Comparison of ENCODE assay signal across 8 mouse cellular contexts in the genomic region with DNA sequence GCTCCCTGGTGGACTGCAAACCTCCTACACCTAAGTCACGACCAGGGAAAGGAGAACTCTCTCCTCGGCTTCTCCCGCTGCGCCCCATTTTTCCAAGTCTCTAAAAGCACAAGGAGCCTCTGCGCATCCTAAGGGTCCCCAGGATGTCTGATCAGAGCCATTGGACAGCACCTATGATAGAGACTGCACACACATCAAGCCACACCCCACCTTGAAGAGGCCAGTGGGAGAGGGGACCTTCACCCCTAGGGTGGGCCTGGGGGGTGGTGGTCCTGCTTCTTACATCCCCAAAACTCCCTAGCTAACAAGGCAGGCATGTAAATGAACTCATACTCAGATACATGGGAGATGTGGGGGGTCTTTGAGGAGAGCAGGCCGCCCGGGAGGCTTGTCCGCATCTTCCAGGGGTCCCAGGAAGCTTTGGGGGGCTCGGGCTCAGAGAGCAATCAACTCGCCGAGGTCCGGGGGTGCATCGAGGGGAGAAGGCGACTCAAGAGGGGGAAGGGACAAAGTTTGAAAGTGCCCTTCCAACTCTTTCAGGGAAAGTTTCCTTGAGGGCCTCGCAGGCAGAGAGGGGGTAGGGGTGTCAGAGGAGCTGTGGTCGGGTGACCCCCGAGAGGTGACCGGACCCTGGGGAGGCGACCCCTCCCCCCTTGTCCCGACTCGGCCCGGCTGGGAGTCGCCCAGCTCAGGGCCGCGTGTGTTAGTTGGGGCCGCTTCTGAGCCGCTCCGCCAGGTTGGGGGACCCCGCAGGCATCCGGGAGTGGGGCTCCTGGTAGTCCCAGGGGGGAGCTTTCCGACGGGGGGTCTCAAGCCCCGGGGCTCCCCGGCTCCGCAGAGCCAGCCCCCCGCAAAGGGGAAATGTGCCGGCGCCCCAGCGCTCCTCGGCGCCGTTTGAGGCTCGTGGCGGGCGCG. TPM values are rescaled to one million over a fixed set of nuclear protein-coding genes. Genes with fewer than 3 reads are reported as not detected.
DNase-seq lines count a peak whose midpoint lies in the region; ATAC-seq and TF ChIP-seq lines count a peak whose summit lies in the region.
"Had no signal": no experiment of that assay in that cellular context is flagged by ENCODE, and none has a peak within 500 bp of the region (broad histone marks: within the 10 kb centered on the region; RNA-seq: fewer than 3 reads in every experiment).

No protein-coding gene starts in this region.

- H3K27me3 ChIP-seq in ES-Bruce4 (ENCODE audit: control insufficient read depth, insufficient read depth, low read length, poor library complexity, severe bottlenecking), result no peaks in the 10 kb centered on the region
- 0 out of 2 replicates have a peak, but pooled peaks cover 3% of the 10 kb centered on the region for H3K27me3 ChIP-seq in embryonic facial prominence, embryonic 13.5 days
- no peaks in the 10 kb centered on the region; the same call in 1 of the 2 replicates for H3K27me3 ChIP-seq in limb, embryonic 12.5 days

- no peak for ATAC-seq in embryonic facial prominence, embryonic 13.5 days (ENCODE audit: insufficient number of reproducible peaks, insufficient read depth, low FRiP score, low TSS enrichment, low read depth)
- no peak for ATAC-seq in limb, embryonic 12.5 days (ENCODE audit: insufficient number of reproducible peaks, insufficient read depth, low FRiP score, low TSS enrichment, low read depth)
- no peak for ATAC-seq in frontal cortex, adult (ENCODE audit: low TSS enrichment)

- no peak overlapping the region for H3K27ac ChIP-seq in ES-Bruce4 (ENCODE audit: insufficient read depth, low read length)
- H3K27ac ChIP-seq in embryonic facial prominence, embryonic 13.5 days, result peak overlapping the region; percentile 99
- H3K27ac ChIP-seq in limb, embryonic 12.5 days, result peak overlapping the region; percentile 99

- no peaks in the 10 kb centered on the region for H3K36me3 ChIP-seq in ES-Bruce4 (ENCODE audit: control insufficient read depth, insufficient read depth, low read length, poor library complexity, severe bottlenecking)
- H3K36me3 ChIP-seq in embryonic facial prominence, embryonic 13.5 days, result 0 out of 2 replicates have a peak, but pooled peaks cover 3% of the 10 kb centered on the region
- H3K36me3 ChIP-seq in limb, embryonic 12.5 days, result 0 out of 2 replicates have a peak, but pooled peaks cover 3% of the 10 kb centered on the region

- no peaks in the 10 kb centered on the region for H3K4me1 ChIP-seq in ES-Bruce4 (ENCODE audit: control insufficient read depth, insufficient read depth, low read length)
- peaks cover 53% of the 10 kb centered on the region for H3K4me1 ChIP-seq in embryonic facial prominence, embryonic 13.5 days
- peaks cover 43% of the 10 kb centered on the region for H3K4me1 ChIP-seq in limb, embryonic 12.5 days (replicated peaks)

- TF ChIP-seq EP300 in ES-Bruce4 (IDR thresholded peaks at IDR 0.05; ENCODE audit: insufficient read depth, low read depth, low read length), result no peak

- TF ChIP-seq CTCF in ES-Bruce4 (IDR thresholded peaks at IDR 0.05; ENCODE audit: low read depth, low read length), result no peak

- H3K9me3 ChIP-seq in ES-Bruce4 (replicated peaks; ENCODE audit: control insufficient read depth, insufficient read depth, low read length, poor library complexity, severe bottlenecking), result no peaks in the 10 kb centered on the region
- H3K9me3 ChIP-seq in embryonic facial prominence, embryonic 13.5 days, result no peaks in the 10 kb centered on the region
- H3K9me3 ChIP-seq in limb, embryonic 12.5 days, result no peaks in the 10 kb centered on the region

- peak overlapping the region; percentile 67 for H3K4me3 ChIP-seq in ES-Bruce4 (ENCODE audit: low read depth, low read length)
- peak overlapping the region; percentile 77 for H3K4me3 ChIP-seq in embryonic facial prominence, embryonic 13.5 days
- peak overlapping the region; percentile 79 for H3K4me3 ChIP-seq in limb, embryonic 12.5 days (replicated peaks)

- 6% methylated on average over 37 of the region's 46 CpGs for WGBS in embryonic facial prominence, embryonic 13.5 days
- WGBS in limb, embryonic 12.5 days, result 6% methylated on average over 46 of the region's 46 CpGs

- peak; percentile 20 to 21 for DNase-seq in B cell, adult 2 months
- peak; percentile 67 for DNase-seq in heart, postnatal 4 days
- DNase-seq in neural tube, embryonic 10.5 days (ENCODE audit: extremely low spot score, low spot score), result peak; percentile 57

- no peak for TF ChIP-seq POLR2A in ES-Bruce4 (IDR thresholded peaks at IDR 0.05; ENCODE audit: insufficient read depth, low read length)

- peak overlapping the region; percentile 97 for H3K9ac ChIP-seq in ES-Bruce4 (ENCODE audit: low read depth, poor library complexity, severe bottlenecking)
- H3K9ac ChIP-seq in embryonic facial prominence, embryonic 13.5 days, result peak overlapping the region; percentile 100
- H3K9ac ChIP-seq in limb, embryonic 12.5 days (replicated peaks), result peak overlapping the region; percentile 100

- H3K4me2 ChIP-seq in embryonic facial prominence, embryonic 13.5 days, result peak overlapping the region; percentile 97
- peak overlapping the region; percentile 73 for H3K4me2 ChIP-seq in limb, embryonic 12.5 days

RNA-seq across cellular contexts. Expression of a gene that starts 0.7 kb away (rescaled TPM):
- 59.8 TPM in 2 replicates for polyA plus RNA-seq in ES-Bruce4 (2011; ENCODE audit: insufficient read depth, insufficient read length, low read depth, missing spikeins)
- 533 and 546 TPM in 2 replicates for polyA plus RNA-seq in embryonic facial prominence, embryonic 13.5 days (2015; fragmentation: Nextera tagmentation; extraction: Ambion mirVana)
- 100 to 1,000 TPM; 262 to 304 TPM for total RNA-seq in heart, postnatal 4 days (2021)
- polyA plus RNA-seq in limb, embryonic 12.5 days (2016; fragmentation: Nextera tagmentation; extraction: Ambion mirVana), result 677 and 728 TPM in 2 replicates

RNA-seq across cellular contexts. Expression of a gene that starts 14.1 kb away (rescaled TPM):
- polyA plus RNA-seq in ES-Bruce4 (2011; ENCODE audit: insufficient read depth, insufficient read length, low read depth, missing spikeins), result not detected in 2 replicates
- not detected in 2 replicates for polyA plus RNA-seq in embryonic facial prominence, embryonic 13.5 days (2015; fragmentation: Nextera tagmentation; extraction: Ambion mirVana)
- total RNA-seq in heart, postnatal 4 days (2021), result not detected
- polyA plus RNA-seq in limb, embryonic 12.5 days (2016; fragmentation: Nextera tagmentation; extraction: Ambion mirVana), result 0.18 TPM in 1 of 2 replicates, not detected in the other
- total RNA-seq: gastrocnemius, adult 8-10 months had no signal

RNA-seq across cellular contexts. Expression of a gene that starts 35.1 kb away (rescaled TPM):
- 16.6 and 18.2 TPM in 2 replicates for polyA plus RNA-seq in ES-Bruce4 (2011; ENCODE audit: insufficient read depth, insufficient read length, low read depth, missing spikeins)
- 54.1 and 57.7 TPM in 2 replicates for polyA plus RNA-seq in embryonic facial prominence, embryonic 13.5 days (2015; fragmentation: Nextera tagmentation; extraction: Ambion mirVana)
- total RNA-seq in heart, postnatal 4 days (2021), result 10 to 100 TPM; 11.8 to 12.7 TPM
- 63.7 and 67.1 TPM in 2 replicates for polyA plus RNA-seq in limb, embryonic 12.5 days (2016; fragmentation: Nextera tagmentation; extraction: Ambion mirVana)

RNA-seq across cellular contexts. Expression of a gene that starts 47.4 kb away (rescaled TPM):
- 598 and 608 TPM in 2 replicates for polyA plus RNA-seq in ES-Bruce4 (2011; ENCODE audit: insufficient read depth, insufficient read length, low read depth, missing spikeins)
- 232 and 244 TPM in 2 replicates for polyA plus RNA-seq in embryonic facial prominence, embryonic 13.5 days (2015; fragmentation: Nextera tagmentation; extraction: Ambion mirVana)
- 100 to 1,000 TPM; 103 to 109 TPM for total RNA-seq in heart, postnatal 4 days (2021)
- 232 and 241 TPM in 2 replicates for polyA plus RNA-seq in limb, embryonic 12.5 days (2016; fragmentation: Nextera tagmentation; extraction: Ambion mirVana)
